Comparison of ENCODE assay signal across 8 mouse cellular contexts in the genomic region with DNA sequence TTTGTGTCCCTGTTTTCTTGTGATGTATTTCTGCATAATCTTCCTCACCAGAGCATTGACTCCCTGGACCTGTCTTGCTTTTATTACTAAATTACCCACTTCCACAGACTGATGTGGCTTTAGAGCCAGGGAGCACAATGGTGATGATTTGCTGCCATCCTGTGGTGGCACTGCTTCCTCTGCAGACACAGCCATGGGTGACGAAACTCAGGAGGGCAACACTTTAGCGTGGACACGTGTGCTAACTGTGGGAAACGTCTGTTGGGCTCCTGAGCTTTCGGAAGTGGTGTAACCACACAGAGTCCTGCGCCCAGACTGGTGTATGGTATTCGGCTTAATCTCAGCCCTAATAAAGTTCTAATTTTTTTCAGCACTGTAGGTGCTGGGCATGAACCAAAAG.
DNase-seq lines count a peak whose midpoint lies in the region; ATAC-seq and TF ChIP-seq lines count a peak whose summit lies in the region.

No protein-coding gene starts in this region.

- no peak for TF ChIP-seq POLR2A in cerebellum, adult 2 months (IDR thresholded peaks at IDR 0.05; ENCODE audit: borderline replicate concordance, insufficient read depth, low read length)
- no peak for TF ChIP-seq POLR2A in cortical plate, adult 2 months (IDR thresholded peaks at IDR 0.05; ENCODE audit: extremely low read depth, insufficient read depth, low read length)

- H3K4me1 ChIP-seq in cerebellum, adult 2 months (ENCODE audit: control insufficient read depth, insufficient read depth, low read length) = no peaks in the 10 kb centered on the region
- no peaks in the 10 kb centered on the region for H3K4me1 ChIP-seq in cortical plate, adult 2 months (ENCODE audit: control insufficient read depth, insufficient read depth, low read length)
- H3K4me1 ChIP-seq in midbrain, embryonic 15.5 days = peaks cover 17% of the 10 kb centered on the region; the same call in 1 of the 2 replicates

- ATAC-seq in midbrain, embryonic 15.5 days (replicated peaks) = peak; percentile 51

- H3K9ac ChIP-seq in midbrain, embryonic 15.5 days = no peak overlapping the region

- TF ChIP-seq CTCF in cerebellum, adult 2 months (IDR thresholded peaks at IDR 0.05; ENCODE audit: borderline replicate concordance, insufficient read depth, low read depth, low read length) = peak; percentile 59
- TF ChIP-seq CTCF in left cerebral cortex, adult 2 months (IDR thresholded peaks at IDR 0.05) = peak; percentile 66
- TF ChIP-seq CTCF in cortical plate, adult 2 months (IDR thresholded peaks at IDR 0.05; ENCODE audit: extremely low read depth, insufficient read depth, low read length) = peak; percentile 82

- no peak overlapping the region for H3K4me2 ChIP-seq in midbrain, embryonic 15.5 days

- intact Hi-C loops in left cerebral cortex, adult 2 months (cut with DNase I) = loop anchor here (5.0 kb wide), 2 partner anchors 167 to 367 kb away; no protein-coding TSS in a partner anchor

- H3K4me3 ChIP-seq in cerebellum, adult 2 months (replicated peaks; ENCODE audit: insufficient read depth, low read depth, low read length) = no peak overlapping the region
- H3K4me3 ChIP-seq in left cerebral cortex, adult 2 months = no peak overlapping the region
- H3K4me3 ChIP-seq in cortical plate, adult 2 months (ENCODE audit: insufficient read depth, low read length) = no peak overlapping the region
- H3K4me3 ChIP-seq in midbrain, embryonic 15.5 days = no peak overlapping the region

- no peak overlapping the region for H3K27ac ChIP-seq in cerebellum, adult 2 months (ENCODE audit: insufficient read depth, low read length)
- no peak overlapping the region for H3K27ac ChIP-seq in left cerebral cortex, adult 2 months
- H3K27ac ChIP-seq in cortical plate, adult 2 months (ENCODE audit: insufficient read depth, low read length) = no peak overlapping the region
- H3K27ac ChIP-seq in midbrain, embryonic 15.5 days = no peak overlapping the region

- WGBS in cerebellum, adult 2 months = 45% methylated on average over 7 of the region's 7 CpGs
- WGBS in midbrain, embryonic 15.5 days = 51% methylated on average over 7 of the region's 7 CpGs

- no peaks in the 10 kb centered on the region for H3K36me3 ChIP-seq in midbrain, embryonic 15.5 days (replicated peaks)

- no peaks in the 10 kb centered on the region for H3K27me3 ChIP-seq in cerebellum, adult 2 months (ENCODE audit: control insufficient read depth, insufficient read depth, low read length)
- H3K27me3 ChIP-seq in midbrain, embryonic 15.5 days (replicated peaks) = peaks cover 11% of the 10 kb centered on the region; the same call in 1 of the 2 replicates

- H3K9me3 ChIP-seq in midbrain, embryonic 15.5 days = no peaks in the 10 kb centered on the region

- peak; percentile 14 to 27 for DNase-seq in cerebellum, adult 2 months
- no peak for DNase-seq in cerebellum, adult 9-11 months
- DNase-seq in left cerebral cortex, adult 2 months (ENCODE audit: extremely low spot score in 1 of 2, low spot score in 2 of 2) = peak; percentile 38 to 39
- DNase-seq in left cerebral cortex, adult 11 months (ENCODE audit: low spot score) = no peak
- peak; percentile 41 for DNase-seq in kidney, postnatal 14 days
- DNase-seq in testis, postnatal 10 days (ENCODE audit: low spot score) = peak; percentile 66

Comparison
In these comparisons a context has a peak if more than half of its experiments do, and no peak if none do; other contexts are left out.
1. DNase-seq: peak in cerebellum, adult 2 months (2 of 2), left cerebral cortex, adult 2 months (2 of 2), kidney, postnatal 14 days (single experiment) and testis, postnatal 10 days (single experiment); none in cerebellum, adult 9-11 months (single experiment) and left cerebral cortex, adult 11 months (single experiment).
2. Peak in every context shown above with its lines, with median percentiles within 50 percentile points of each other: CTCF ChIP-seq.